Mouse (Mus musculus) left cerebral cortex, adult 2 months (tissue): Measurements from ENCODE around the gene Stk4. TPM values are rescaled to one million over a fixed set of nuclear protein-coding genes. Genes with fewer than 3 reads are reported as not detected.

ENCODE experiments used
- DNase-seq, 2 experiments: peaks; one replicate each; pipeline ENCODE4 v3.0.0; 2021 to 2022; ENCODE audit warnings: low spot score in 2 of 2, mixed read lengths in 1 of 2; ENCODE audit errors: extremely low spot score in 1 of 2
- H3K27ac ChIP-seq: fragments of 200-600 bp; 2 replicates; pipeline ENCODE4 v1.8.1; 2022
- H3K4me3 ChIP-seq: fragments of 200-600 bp; 2 replicates; pipeline ENCODE4 v1.8.1; 2022
- CTCF ChIP-seq: fragments of 200-600 bp; IDR thresholded peaks from 2 replicates; pipeline ENCODE4 v1.8.1; 2022; ENCODE audit warnings: antibody characterized with exemption, mild to moderate bottlenecking, moderate library complexity
- intact Hi-C: fragments of 180-260 bp; cut with DNase I; formaldehyde crosslinking; loops from one replicate; pipeline ENCODE4 v1.15.1; 2025
- total RNA-seq, 2 experiments: library from RNA; stranded (reverse); gene quantifications; 2 replicates each; pipeline ENCODE4 v1.2.3; 2021

Stk4 gene
- total RNA-seq, 2 experiments from 2014 or later = 32.4 to 41.9 TPM

DNA sequence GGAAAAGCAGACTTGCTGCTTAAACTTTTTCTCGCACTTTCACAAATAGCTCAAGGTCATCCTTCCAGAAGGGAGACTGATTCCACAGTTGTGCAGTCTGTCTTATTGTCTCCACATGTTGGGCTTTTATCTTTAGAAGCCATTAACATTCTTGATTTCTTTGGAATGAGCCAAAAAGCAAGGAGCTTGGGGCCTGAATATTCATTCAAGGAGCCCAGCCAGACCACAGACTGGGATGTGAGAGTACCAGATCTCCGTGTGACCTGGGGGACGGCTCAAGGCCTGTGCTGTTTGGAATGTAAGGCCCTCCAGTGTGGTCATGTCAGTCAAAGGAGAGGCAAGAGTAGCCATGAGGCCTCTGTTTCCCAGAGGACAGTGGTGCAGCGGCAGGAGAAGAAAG lies 38.4 kb downstream of the Stk4 start:
- Histone ChIP-seq H3K27ac (no peak overlapping the region), H3K4me3 (no peak overlapping the region)
- no peak for TF ChIP-seq CTCF
- DNase-seq = no peak
- intact Hi-C loops = no loop called here

DNA sequence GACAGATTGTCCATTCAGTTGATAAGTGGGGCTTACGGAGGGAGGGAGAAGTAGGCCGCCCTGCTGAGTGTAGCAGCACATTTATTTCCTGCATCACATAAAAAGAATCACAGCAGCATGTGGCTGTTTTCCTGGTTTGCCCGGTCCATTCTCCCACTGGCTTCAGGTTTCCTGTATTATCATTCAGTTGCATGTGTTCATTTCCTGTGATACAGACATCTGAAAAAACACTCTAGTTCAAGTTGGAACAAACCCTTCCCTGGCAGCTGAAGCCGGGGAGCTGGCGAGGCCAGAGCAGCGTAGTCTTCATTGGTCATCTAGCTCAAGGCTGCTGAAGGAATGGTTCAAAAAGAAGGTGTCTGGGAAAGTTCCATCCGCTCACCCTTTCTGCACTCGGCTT lies 41.4 kb downstream of the Stk4 start:
- DNase-seq = no peak
- intact Hi-C loops = no loop called here
- TF ChIP-seq CTCF = no peak
- Histone ChIP-seq H3K4me3 (no peak overlapping the region), H3K27ac (peak overlapping the region; percentile 37)

DNA sequence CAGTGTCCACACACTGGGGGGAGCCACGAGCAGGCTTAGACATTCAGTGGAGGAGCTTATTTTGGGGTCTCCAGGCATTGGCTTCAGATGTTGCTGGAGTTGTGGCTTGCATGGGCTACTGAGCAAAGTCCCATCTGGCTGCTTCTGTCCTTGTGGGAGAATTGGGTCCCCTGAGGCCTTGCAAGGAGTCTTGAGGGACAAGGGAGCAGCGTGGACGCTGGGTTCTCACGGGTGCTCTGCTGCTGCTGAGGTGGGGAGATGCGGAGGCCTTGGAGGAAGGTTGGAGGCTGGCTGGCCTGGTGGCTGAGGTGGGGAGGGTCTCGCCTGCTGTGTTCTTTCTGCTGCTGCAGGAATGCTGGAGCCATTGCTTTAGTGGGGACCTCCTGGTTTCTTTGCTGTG lies 43.9 kb downstream of the Stk4 start:
- TF ChIP-seq CTCF = no peak
- H3K4me3 ChIP-seq = no peak overlapping the region
- no peak overlapping the region for H3K27ac ChIP-seq
- DNase-seq = no peak
- intact Hi-C loops = no loop called here

DNA sequence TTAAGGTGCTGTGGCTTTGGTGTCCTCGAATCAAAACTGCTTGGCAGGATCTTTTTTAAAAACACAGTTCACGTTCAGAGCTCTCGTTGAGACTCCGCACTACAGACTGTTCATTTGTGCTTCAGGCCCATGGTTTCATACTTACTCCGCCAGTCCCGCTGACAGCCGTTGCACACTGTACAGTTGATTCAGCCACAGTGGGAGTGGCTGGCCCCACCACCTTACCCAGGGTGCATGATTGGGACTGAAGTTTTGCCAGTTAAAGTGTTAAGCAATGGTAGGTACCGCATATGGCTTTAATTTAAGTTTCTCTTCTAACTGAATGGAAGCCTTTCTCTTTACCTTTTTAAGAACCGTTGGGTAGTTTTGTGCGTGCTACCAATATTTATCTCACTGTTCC lies 45.4 kb downstream of the Stk4 start:
- TF ChIP-seq CTCF = no peak

DNA sequence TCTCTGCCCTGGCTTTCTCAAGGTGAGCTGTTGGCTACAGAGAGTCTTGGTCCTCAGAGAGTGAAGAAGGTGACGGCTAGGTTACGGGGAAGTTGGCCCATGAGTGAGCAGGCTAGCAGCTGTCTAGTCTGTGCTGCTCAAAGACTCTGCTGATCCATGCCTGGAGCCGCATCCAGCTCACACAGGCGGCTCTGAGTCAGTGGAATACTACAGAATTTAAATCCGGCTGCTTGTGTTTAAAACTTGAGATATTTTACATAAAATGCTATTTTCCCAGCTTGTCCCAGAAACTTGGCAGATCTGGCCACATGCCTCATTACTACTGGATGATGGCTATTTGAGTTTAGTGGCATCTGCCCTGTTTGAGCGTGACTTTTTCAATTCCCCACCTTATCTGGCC lies 49.4 kb downstream of the Stk4 start:
- Histone ChIP-seq H3K27ac (peak overlapping the region; percentile 61), H3K4me3 (no peak overlapping the region)
- intact Hi-C loops = no loop called here
- no peak for TF ChIP-seq CTCF
- no peak for DNase-seq

More for the DNA sequence above, 45.4 kb downstream of the Stk4 start:
- H3K27ac ChIP-seq = no peak overlapping the region
- no peak overlapping the region for H3K4me3 ChIP-seq
- intact Hi-C loops = no loop called here
- no peak for DNase-seq

DNA sequence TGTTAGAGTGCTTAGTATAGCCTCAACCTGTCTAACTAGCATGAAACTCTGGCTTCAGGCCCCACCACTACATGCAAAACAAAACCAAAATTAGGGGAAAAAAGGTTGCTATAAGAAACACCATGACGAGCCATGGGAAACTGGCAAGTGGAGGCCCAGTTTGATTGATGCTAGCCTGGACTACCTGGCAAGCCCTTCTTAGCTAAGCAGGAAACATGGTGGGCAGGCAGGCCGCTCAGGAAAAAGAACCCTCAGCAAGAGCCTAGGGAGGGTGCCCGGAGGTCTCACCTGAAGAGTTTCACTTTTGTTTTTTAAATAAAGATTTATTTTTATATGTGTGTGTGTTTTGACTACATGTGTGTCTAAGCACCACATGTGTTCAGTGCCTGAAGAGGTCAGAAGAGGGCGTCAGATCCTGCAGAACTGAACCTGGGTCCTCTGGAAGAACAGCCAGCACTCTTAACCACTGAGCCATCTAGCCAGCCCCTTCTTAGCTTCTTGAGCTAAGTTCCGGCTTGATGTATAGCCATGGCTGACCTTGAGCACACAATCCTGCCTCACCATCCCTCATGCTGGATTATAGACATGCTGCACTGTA lies 53.1 kb downstream of the Stk4 start:
- DNase-seq = no peak
- Histone ChIP-seq H3K27ac (no peak overlapping the region), H3K4me3 (no peak overlapping the region)
- intact Hi-C loops = no loop called here
- no peak for TF ChIP-seq CTCF

DNA sequence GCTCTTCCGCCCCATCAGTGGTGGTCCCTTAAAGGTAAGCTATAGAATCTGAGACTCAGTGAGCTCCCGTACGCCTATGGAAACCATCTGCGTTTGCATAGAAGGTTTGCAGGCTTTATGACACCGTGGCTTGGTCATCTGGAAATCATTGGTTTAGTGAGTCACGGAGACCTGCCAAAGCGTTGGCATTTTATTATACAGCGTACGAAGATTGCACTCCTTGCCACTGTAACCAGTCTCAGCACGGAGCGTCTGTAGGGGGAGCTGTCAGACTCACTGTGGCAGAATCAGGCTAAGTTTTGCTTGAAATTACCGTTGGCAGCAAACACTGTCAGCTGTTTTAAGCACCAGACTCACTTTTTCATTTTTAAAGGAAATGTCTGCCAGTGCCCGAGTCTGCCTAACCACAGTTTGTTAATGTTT lies 56.4 kb downstream of the Stk4 start:
- peak; percentile 71 for TF ChIP-seq CTCF
- intact Hi-C loops = loop anchor here (2.0 kb wide), 1 partner anchor 262 kb away; the partner anchor contains the start of gene Slpi
- H3K4me3 ChIP-seq = no peak overlapping the region
- peak; percentile 59 to 64 for DNase-seq
- no peak overlapping the region for H3K27ac ChIP-seq

DNA sequence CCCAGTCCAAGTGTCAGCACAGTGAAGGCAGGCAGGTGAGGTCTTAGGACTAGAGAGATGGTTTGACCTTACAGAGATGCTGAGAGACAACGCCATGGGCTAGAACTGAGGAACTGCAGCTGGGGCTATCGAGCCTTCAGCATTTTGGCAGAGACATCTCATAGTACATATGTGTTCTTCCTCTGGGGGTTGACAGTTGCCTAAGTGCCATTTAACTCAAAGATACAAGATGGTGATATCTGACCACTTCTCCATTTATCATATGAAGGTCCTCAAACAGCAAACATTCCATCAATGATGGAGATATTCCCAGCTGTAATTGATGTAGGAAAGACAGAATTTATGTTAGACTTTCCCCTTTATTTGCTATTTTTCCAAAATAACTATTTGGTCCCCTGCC lies 57.2 kb downstream of the Stk4 start:
- no peak overlapping the region for H3K27ac ChIP-seq
- intact Hi-C loops = loop anchor here (2.0 kb wide), 1 partner anchor 262 kb away; the partner anchor contains the start of gene Slpi

DNA sequence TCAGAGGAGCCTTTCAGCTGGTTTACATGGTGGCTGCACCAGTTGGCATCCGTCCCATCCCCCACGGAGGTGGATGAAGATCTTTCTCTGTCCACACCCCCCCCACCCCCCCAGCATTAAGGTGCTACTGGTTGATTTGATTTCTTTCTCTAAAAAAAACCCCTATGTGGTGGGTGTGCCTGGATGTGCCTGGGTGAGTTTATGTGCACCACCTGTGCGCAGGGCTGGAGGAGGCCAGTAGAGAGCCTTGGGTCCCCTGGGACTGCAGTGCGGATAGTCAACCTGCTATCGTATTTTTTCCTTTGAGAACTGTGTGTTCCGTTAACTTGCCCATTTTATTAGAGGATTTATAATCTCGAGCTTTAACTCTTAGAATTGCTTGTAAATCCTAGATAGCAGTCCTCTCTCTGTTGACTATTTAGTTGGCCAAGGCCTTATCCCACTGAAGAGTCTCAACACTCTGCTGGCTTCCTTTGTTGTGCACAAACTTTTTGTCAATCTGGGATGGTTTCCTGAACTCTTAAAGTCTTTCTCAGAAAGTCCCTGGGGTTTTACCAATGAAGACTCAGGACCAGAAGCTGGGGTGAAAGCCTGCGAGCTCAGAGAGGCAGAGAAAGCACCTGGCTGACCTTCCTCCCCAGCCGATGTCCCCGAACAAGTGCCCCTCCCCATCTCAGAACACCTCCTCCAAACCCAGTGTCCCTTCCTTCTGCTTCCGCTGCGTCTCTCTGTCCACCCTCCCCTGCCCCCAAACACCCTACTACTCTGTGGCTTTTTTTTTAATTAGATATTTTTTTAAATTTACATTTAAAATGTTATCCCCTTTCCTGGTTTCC lies 58.7 kb downstream of the Stk4 start:
- Histone ChIP-seq H3K27ac (no peak overlapping the region), H3K4me3 (no peak overlapping the region)
- intact Hi-C loops = no loop called here
- no peak for TF ChIP-seq CTCF
- no peak for DNase-seq

More for the DNA sequence above, 57.2 kb downstream of the Stk4 start:
- DNase-seq = no peak
- no peak overlapping the region for H3K4me3 ChIP-seq
- no peak for TF ChIP-seq CTCF

DNA sequence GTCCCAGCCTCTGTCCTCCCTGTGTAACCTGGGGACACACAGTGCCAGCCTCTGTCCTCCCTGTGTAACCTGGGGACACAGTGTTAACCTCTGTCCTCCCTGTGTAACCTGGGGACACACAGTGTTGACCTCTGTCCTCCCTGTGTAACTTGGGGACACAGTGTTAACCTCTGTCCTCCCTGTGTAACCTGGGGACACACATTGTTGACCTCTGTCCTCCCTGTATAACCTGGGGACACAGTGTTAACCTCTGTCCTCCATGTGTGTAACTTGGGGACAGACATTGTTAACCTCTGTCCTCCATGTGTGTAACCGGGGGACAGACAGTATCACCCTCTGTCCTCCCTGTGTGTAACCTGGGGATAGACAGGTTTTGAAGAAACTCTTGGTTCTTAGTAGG lies 61.5 kb downstream of the Stk4 start:
- intact Hi-C loops = no loop called here
- Histone ChIP-seq H3K27ac (no peak overlapping the region), H3K4me3 (no peak overlapping the region)
- no peak for TF ChIP-seq CTCF
- DNase-seq = no peak

DNA sequence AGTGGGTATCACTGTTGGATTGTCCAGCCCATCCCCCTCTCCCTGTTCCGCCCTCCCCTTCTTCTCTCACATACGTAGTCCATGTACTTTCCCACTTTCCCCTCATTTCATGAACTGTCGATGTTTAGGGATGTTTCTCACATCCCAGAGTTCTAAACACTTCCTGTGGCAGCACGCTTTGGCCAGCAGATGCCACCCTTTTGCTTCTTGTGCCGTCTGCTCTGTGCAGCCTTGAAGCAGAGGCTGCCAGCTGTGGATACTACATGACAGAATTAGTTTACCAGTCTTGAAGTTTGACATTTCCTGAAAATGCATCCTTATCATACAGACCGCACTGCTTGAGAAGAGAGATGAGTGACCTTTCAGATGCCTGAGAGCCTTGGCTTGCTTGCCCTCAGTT lies 64.4 kb downstream of the Stk4 start:
- Histone ChIP-seq H3K4me3 (no peak overlapping the region), H3K27ac (no peak overlapping the region)
- DNase-seq = peak; percentile 33 to 34
- intact Hi-C loops = loop anchor here (1.0 to 2.0 kb wide), 3 partner anchors 46 to 254 kb away; partner anchors contain the start of gene Slpi
- TF ChIP-seq CTCF = peak; percentile 68

DNA sequence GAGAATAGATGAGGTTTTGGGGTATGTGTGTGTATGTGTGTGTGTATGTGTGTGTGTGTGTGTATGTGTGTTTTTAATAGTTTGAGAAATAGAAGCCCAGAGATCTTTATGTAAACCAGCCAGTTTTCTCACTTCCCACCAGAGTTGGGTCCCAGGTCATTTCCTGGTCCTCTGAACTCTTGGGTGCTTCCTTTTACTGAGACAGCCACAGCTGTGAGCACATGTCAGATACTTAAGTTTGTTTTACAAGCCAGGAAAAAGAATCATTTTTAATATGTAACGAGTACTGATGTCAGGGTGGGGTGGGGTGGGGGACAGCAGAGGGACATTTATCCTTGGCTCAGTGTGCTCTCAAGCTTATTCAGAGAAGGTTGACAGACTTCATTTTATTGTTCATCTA lies 65.2 kb downstream of the Stk4 start:
- TF ChIP-seq CTCF = no peak
- DNase-seq = no peak
- Histone ChIP-seq H3K27ac (no peak overlapping the region), H3K4me3 (no peak overlapping the region)
- intact Hi-C loops = loop anchor here (2.0 kb wide), 2 partner anchors 213 to 253 kb away; partner anchors contain the start of gene Slpi

DNA sequence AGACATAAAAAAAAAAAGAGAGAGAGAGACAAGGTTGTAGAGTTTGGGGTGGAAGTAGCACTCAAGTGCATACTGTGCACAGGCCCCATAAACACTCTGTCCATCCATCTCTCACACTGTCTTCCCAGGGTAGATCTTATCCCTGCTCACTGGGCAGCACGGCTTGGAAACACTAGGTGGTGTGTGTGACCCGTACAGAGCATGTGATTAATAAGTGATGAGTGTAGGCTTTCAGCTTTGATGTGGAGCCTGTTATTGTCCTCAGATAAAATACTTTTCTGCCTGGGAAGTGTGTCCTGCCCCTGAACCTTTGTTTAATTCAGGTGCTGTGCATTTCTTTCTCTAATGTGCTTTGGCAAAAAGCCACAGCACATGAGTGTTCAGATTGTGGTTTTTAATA lies 66.3 kb downstream of the Stk4 start:
- DNase-seq = no peak
- H3K4me3 ChIP-seq = no peak overlapping the region
- intact Hi-C loops = loop anchor here (2.0 kb wide), 2 partner anchors 34 to 270 kb away; partner anchors contain the start of gene Kcns1
- H3K27ac ChIP-seq = peak overlapping the region; percentile 70; the same call in 1 of the 2 replicates
- peak; percentile 18 for TF ChIP-seq CTCF
